Mouse (Mus musculus): ENCODE measurements around the gene Zfp976. TPM values are rescaled to one million over a fixed set of nuclear protein-coding genes. Genes with fewer than 3 reads are reported as not detected.
"Not testable (repeated sequence)": the region's sequence is repeated elsewhere in the genome, so short reads cannot be mapped to it uniquely, and the experiment has no call there.

The Zfp976 gene
- total and polyA plus RNA-seq, 3 experiments = not detected

DNA sequence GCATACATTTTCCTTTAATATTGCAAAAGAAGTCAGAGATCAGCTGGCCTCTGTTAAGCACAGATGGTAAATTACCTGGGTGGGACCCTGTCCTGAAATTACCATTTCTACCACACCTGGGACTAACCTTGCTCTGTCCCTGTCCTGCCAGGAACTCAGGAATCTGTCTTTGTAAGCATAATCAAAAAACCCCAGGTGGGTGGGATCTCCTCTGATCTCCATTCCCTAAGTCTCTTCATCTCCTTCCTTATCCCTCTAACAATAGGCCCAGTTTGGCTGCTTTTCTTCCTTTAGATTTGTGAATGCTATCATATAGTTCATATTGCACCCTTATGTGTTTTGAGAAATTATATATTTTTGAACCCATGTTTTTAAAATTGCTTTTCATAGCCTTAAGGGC is 11.4 kb downstream of the Zfp976 start:
- H3K9me3 ChIP-seq (replicated peaks; ENCODE audit: insufficient read depth, low read length) = not testable (repeated sequence)

DNA sequence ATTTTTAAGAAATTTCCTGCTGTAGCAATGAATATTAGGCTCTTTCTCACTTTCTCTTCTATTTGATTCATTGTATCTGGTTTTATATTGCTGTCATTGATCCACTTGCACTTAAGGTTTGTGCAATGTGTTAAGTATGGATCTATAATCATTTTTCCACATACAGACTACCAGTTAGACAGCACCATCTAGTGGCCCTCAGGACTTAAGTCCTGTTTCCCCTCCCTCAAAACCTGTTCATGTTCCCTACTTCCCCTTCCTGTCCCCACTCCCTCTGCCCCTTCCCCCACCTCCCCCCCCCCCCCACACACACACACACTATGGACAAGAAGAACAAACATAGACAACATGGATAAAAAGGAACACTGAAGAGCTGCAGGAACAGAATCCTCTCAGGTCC is 46.7 kb downstream of the Zfp976 start:
- H3K9me3 ChIP-seq (replicated peaks; ENCODE audit: insufficient read depth, low read length); H3K27ac ChIP-seq (ENCODE audit: control insufficient read depth, low read depth, low read length); H3K4me3 ChIP-seq (ENCODE audit: control insufficient read depth in 1 of 2, insufficient read depth in 1 of 2, low read depth in 2 of 2, low read length in 2 of 2); H3K36me3 ChIP-seq (ENCODE audit: control insufficient read depth in 1 of 2, insufficient read depth in 2 of 2, low read length in 2 of 2); H3K9ac ChIP-seq (ENCODE audit: control insufficient read depth, low read depth, low read length, poor library complexity, severe bottlenecking); H3K27me3 ChIP-seq (ENCODE audit: control insufficient read depth in 1 of 2, insufficient read depth in 2 of 2, low read length in 2 of 2); H3K4me1 ChIP-seq (ENCODE audit: control insufficient read depth in 1 of 2, insufficient read depth in 2 of 2, low read length in 2 of 2); H3K79me2 ChIP-seq (ENCODE audit: control insufficient read depth, insufficient read depth, low read length, poor library complexity): not testable (repeated sequence)
- TF ChIP-seq CTCF (IDR thresholded peaks at IDR 0.05 in 2 of 3, conservative IDR thresholded peaks at IDR 0.05 in 1 of 3; ENCODE audit: control insufficient read depth in 1 of 3, insufficient read depth in 1 of 3, low read depth in 2 of 3, low read length in 3 of 3, poor library complexity in 1 of 3, severe bottlenecking in 1 of 3) = peak in 2 of 3 experiments; percentile 16 to 22; a peak in 1 of 6 replicates
- peak; percentile 11; the same call in 1 of the 2 replicates for TF ChIP-seq SMC3 (IDR thresholded peaks at IDR 0.05; ENCODE audit: low read depth, low read length)
- peak; percentile 24 for TF ChIP-seq RAD21 (IDR thresholded peaks at IDR 0.05; ENCODE audit: low read depth, low read length)
- DNase-seq (ENCODE audit: low read depth, low spot score) = peak; percentile 15

More for the DNA sequence above, 11.4 kb downstream of the Zfp976 start:
- H3K79me2 ChIP-seq (ENCODE audit: control insufficient read depth, insufficient read depth, low read length, poor library complexity); DNase-seq (ENCODE audit: low read depth, low spot score); H3K4me3 ChIP-seq (ENCODE audit: control insufficient read depth in 1 of 2, insufficient read depth in 1 of 2, low read depth in 2 of 2, low read length in 2 of 2); H3K9ac ChIP-seq (ENCODE audit: control insufficient read depth, low read depth, low read length, poor library complexity, severe bottlenecking); H3K27me3 ChIP-seq (ENCODE audit: control insufficient read depth in 1 of 2, insufficient read depth in 2 of 2, low read length in 2 of 2); H3K27ac ChIP-seq (ENCODE audit: control insufficient read depth, low read depth, low read length); H3K36me3 ChIP-seq (ENCODE audit: control insufficient read depth in 1 of 2, insufficient read depth in 2 of 2, low read length in 2 of 2); H3K4me1 ChIP-seq (ENCODE audit: control insufficient read depth in 1 of 2, insufficient read depth in 2 of 2, low read length in 2 of 2): not testable (repeated sequence)

DNA sequence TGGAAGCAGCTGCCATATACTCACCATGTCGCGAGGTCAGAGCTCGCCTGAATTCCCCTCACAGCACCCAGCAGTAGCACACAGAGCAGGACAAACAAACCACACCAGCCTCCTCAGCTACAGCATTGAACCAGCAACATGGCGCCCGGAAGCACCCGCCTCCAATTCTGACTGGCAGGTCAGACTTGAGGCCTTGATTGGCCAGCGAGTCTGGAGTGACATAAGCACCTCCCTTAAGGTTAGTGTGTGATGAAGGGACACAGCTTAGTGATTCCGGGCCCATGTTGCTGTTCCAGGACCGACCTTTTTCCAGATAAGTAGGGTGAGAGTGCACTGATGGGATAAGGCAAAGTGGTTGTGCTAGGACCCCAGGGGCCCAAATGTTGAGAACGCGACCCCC is 50.0 kb downstream of the Zfp976 start, which contains the start of gene Zfp977:
Gene Zfp977, minus strand, starts transcription at position 135 of the 400 bp plus-strand sequence.
- not testable (repeated sequence) for H3K27ac ChIP-seq (ENCODE audit: control insufficient read depth, low read depth, low read length); H3K4me1 ChIP-seq (ENCODE audit: control insufficient read depth in 1 of 2, insufficient read depth in 2 of 2, low read length in 2 of 2); DNase-seq (ENCODE audit: low read depth, low spot score); H3K9me3 ChIP-seq (replicated peaks; ENCODE audit: insufficient read depth, low read length); H3K9ac ChIP-seq (ENCODE audit: control insufficient read depth, low read depth, low read length, poor library complexity, severe bottlenecking); H3K27me3 ChIP-seq (ENCODE audit: control insufficient read depth in 1 of 2, insufficient read depth in 2 of 2, low read length in 2 of 2); H3K4me3 ChIP-seq (ENCODE audit: control insufficient read depth in 1 of 2, insufficient read depth in 1 of 2, low read depth in 2 of 2, low read length in 2 of 2); H3K79me2 ChIP-seq (ENCODE audit: control insufficient read depth, insufficient read depth, low read length, poor library complexity); H3K36me3 ChIP-seq (ENCODE audit: control insufficient read depth in 1 of 2, insufficient read depth in 2 of 2, low read length in 2 of 2)

DNA sequence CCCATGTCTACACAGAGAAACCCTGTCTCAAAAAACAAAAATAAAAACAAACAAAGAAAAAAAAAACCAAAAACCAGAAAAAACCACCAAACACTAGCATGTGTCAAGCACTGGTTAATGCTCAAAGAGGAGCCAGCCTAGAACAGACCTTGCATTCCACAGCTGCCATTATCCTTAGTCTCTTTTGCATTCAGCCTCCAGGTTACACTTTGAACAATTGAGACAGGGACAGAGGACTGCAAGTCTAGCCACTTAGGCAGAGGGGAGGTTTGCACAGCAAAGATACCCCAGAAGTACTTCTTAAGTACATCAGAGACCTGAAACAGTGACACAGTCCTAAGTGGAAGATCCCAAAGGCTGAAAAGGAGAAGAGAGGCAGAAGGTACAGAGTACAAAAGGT is 51.1 kb downstream of the Zfp976 start:
- H3K27me3 ChIP-seq (ENCODE audit: control insufficient read depth in 1 of 2, insufficient read depth in 2 of 2, low read length in 2 of 2); DNase-seq (ENCODE audit: low read depth, low spot score); H3K9me3 ChIP-seq (replicated peaks; ENCODE audit: insufficient read depth, low read length); H3K9ac ChIP-seq (ENCODE audit: control insufficient read depth, low read depth, low read length, poor library complexity, severe bottlenecking); H3K27ac ChIP-seq (ENCODE audit: control insufficient read depth, low read depth, low read length); H3K4me1 ChIP-seq (ENCODE audit: control insufficient read depth in 1 of 2, insufficient read depth in 2 of 2, low read length in 2 of 2); H3K4me3 ChIP-seq (ENCODE audit: control insufficient read depth in 1 of 2, insufficient read depth in 1 of 2, low read depth in 2 of 2, low read length in 2 of 2); H3K36me3 ChIP-seq (ENCODE audit: control insufficient read depth in 1 of 2, insufficient read depth in 2 of 2, low read length in 2 of 2); H3K79me2 ChIP-seq (ENCODE audit: control insufficient read depth, insufficient read depth, low read length, poor library complexity): not testable (repeated sequence)

DNA sequence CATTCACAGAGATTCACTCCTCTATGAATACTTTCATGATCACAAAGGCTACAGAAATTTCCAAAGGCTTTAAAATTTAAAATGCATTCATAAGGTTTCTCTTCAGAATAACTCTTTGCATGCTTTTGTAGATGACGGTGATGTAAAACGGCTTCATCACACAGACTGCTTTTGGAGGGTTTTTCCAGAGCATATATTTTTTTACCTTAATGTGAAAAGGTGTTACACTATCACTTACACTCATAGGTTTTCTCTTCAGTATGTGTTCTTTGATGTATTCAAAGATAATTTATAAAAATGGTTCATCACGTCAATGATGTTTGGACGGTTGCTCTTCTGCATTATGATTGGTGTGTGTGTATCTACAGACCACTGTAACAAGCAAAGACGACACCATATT is 63.9 kb downstream of the Zfp976 start, which contains the start of gene Gm21028:
Gene Gm21028, minus strand, starts transcription at position 101 of the 400 bp plus-strand sequence.
- Histone ChIP-seq H3K27ac (ENCODE audit: control insufficient read depth, low read depth, low read length) (no peak within 1 kb of the TSS), H3K36me3 (ENCODE audit: control insufficient read depth in 1 of 2, insufficient read depth in 2 of 2, low read length in 2 of 2) (no peaks in the 10 kb centered on the region), H3K27me3 (ENCODE audit: control insufficient read depth in 1 of 2, insufficient read depth in 2 of 2, low read length in 2 of 2) (no peaks in the 10 kb centered on the region), H3K9me3 (replicated peaks; ENCODE audit: insufficient read depth, low read length) (no peaks in the 10 kb centered on the region), H3K9ac (ENCODE audit: control insufficient read depth, low read depth, low read length, poor library complexity, severe bottlenecking) (no peak within 1 kb of the TSS), H3K4me3 (ENCODE audit: control insufficient read depth in 1 of 2, insufficient read depth in 1 of 2, low read depth in 2 of 2, low read length in 2 of 2) (no peak within 1 kb of the TSS), H3K4me1 (ENCODE audit: control insufficient read depth in 1 of 2, insufficient read depth in 2 of 2, low read length in 2 of 2) (no peaks in the 10 kb centered on the region), H3K79me2 (ENCODE audit: control insufficient read depth, insufficient read depth, low read length, poor library complexity) (no peaks in the 10 kb centered on the region)
- DNase-seq (ENCODE audit: low read depth, low spot score) = no peak
- no peak for TF ChIP-seq ZNF384 (IDR thresholded peaks at IDR 0.05; ENCODE audit: low read depth, low read length)
- no peak for TF ChIP-seq MAX (IDR thresholded peaks at IDR 0.05; ENCODE audit: low read length)
- TF ChIP-seq EP300 (IDR thresholded peaks at IDR 0.05; ENCODE audit: low read depth in 1 of 2, low read length in 2 of 2) = no peak
- TF ChIP-seq GATA1 (IDR thresholded peaks at IDR 0.05; ENCODE audit: low read depth, low read length) = no peak
- no peak for TF ChIP-seq USF1 (IDR thresholded peaks at IDR 0.05; ENCODE audit: low read depth, low read length)
- no peak for TF ChIP-seq RCOR1 (IDR thresholded peaks at IDR 0.05; ENCODE audit: low read depth, low read length)
- TF ChIP-seq CHD1 (IDR thresholded peaks at IDR 0.05; ENCODE audit: low read depth, low read length) = no peak
- no peak for TF ChIP-seq BHLHE40 (IDR thresholded peaks at IDR 0.05; ENCODE audit: borderline replicate concordance, low read depth, low read length)
- no peak for TF ChIP-seq MEF2A (IDR thresholded peaks at IDR 0.05; ENCODE audit: extremely low read depth, insufficient replicate concordance, low read depth, low read length, poor library complexity, severe bottlenecking)
- TF ChIP-seq ZC3H11A (IDR thresholded peaks at IDR 0.05; ENCODE audit: low read depth, low read length) = no peak
- TF ChIP-seq MYB (IDR thresholded peaks at IDR 0.05; ENCODE audit: low read depth, low read length) = no peak
- no peak for TF ChIP-seq E2F4 (IDR thresholded peaks at IDR 0.05; ENCODE audit: borderline replicate concordance, low read depth, low read length)
- TF ChIP-seq JUND (IDR thresholded peaks at IDR 0.05; ENCODE audit: low read depth, low read length) = no peak
